Mouse (Mus musculus): Measurements from ENCODE around the gene Myo3b.

The Myo3b gene

DNA sequence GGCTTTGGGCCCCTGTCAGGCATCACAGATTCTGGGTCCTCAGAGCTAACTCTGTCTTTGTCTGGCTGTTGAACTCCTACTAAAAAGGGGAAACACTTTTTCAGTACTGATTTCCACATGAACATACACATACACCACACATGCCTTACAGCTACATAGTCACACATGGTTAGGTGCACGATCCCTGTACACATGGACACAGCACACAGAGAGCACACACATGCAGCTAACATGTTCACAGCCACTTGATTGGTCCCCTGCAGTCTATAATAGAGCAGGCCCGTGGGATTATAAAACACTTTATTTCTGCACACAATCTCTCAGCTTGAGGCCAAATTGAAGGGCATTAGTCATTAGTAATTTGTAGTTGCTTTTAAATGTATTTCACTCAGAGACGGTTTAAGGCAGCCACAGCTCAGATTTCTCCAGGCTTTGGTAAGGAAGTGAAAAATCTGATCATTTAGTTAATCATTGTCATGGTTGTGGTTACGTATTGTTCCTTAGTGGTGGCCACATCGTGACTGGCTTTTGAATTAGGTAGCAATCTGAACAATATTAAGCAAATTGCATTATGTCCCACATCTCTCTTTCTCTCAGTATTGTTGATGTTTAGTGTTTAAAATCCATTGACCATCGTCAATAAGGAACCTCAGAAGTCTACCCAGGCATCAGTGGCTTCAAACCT is 27.6 kb downstream of the Myo3b start:
- no peak for DNase-seq

DNA sequence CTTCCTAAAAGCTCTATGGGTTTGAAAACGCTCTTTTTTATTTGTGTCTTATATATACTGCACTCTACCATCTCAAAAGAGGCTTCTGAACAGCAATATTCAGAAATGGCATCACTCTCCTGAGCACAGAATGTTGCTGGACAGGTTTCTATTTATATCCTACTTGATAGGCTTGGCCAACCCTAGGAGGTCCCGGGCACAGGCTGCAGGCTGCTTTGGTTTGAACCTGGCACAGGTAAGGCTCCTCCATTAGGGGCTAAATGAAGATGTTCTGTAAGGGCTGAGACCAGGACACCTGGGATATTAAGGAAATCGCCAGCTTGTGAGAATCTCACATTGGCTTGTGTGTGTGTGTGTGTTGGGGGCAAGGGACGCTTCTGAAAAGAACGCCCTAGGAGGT is 30.9 kb downstream of the Myo3b start:
- peak; percentile 11 to 16 for DNase-seq

GRCm38 (mm10) chr2:70083444-70084020 is 44.6 kb downstream of the Myo3b start:
- no peak for DNase-seq

DNA sequence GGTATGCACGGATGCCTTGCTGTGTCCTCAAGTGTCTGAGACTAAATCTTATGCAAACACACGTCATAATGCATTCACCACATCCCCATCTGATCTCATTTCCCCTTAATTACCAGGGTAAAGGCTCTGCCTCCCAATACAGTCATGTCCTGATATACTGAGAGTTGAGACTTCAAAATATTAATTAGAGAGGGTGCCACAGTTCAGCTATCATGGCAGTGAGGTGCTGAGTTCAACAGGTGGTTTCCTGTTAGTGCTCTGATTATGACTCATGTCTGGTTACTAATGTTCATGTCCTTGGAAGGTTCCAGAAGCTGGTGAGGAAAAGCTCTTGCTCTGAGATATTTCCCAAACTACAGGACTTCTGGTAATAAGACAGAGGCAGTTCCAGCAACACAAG is 52.3 kb downstream of the Myo3b start:
- DNase-seq = no peak

DNA sequence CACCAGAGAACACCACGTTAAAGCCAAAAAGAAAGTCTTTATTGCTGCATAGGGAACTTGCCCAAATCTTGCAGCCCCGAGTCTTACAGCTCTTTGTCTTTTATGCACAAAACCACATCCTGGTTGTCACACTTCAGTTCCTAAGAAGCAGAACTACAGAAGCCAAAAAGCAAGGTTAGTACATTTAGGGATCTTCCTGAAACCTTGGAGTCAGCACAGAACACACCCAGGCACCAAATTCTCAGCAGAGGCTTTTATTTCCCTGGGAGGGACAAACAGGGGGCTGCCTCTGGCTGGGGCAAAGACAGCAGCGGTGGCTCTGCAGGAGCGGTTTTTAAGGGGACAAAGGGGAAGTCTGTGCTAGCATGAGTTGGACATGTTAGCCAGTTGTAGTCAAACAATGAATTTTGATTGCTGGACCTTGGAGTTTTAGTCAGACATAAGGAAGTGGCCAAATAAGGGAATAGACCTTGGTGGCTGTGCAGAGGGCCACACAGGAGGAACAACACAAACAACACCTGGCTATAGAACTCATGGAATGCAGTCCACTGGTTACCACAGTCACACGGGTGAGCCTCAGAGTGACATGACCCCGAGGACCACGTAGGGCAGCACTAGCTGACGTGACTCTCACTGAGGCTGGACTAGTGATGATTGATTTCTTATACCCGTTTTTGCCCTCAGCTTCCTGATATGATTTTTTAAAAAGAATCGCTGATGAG is 53.0 kb downstream of the Myo3b start:
- DNase-seq = no peak

DNA sequence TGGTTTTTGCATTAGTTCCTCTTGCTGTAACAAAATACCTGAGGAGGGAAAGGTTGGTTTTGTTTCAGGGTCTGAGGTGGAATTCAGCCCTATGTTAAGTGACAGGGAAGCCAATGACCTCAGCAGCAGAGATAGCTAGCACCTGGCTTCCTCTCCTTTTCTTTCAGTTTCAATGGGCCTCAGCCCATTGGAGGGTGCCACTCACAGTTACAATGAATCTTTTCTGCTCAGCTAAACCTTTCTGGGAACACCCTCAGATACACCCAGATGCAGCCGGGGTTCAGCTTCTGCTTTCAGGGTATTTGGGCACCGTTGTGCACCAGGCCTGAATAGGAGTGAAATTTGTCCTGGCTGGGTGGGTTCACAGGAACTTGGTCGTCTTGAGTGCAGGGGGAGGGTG is 53.7 kb downstream of the Myo3b start:
- DNase-seq = no peak

GRCm38 (mm10) chr2:70094446-70094845 is 55.5 kb downstream of the Myo3b start:
- DNase-seq = no peak

DNA sequence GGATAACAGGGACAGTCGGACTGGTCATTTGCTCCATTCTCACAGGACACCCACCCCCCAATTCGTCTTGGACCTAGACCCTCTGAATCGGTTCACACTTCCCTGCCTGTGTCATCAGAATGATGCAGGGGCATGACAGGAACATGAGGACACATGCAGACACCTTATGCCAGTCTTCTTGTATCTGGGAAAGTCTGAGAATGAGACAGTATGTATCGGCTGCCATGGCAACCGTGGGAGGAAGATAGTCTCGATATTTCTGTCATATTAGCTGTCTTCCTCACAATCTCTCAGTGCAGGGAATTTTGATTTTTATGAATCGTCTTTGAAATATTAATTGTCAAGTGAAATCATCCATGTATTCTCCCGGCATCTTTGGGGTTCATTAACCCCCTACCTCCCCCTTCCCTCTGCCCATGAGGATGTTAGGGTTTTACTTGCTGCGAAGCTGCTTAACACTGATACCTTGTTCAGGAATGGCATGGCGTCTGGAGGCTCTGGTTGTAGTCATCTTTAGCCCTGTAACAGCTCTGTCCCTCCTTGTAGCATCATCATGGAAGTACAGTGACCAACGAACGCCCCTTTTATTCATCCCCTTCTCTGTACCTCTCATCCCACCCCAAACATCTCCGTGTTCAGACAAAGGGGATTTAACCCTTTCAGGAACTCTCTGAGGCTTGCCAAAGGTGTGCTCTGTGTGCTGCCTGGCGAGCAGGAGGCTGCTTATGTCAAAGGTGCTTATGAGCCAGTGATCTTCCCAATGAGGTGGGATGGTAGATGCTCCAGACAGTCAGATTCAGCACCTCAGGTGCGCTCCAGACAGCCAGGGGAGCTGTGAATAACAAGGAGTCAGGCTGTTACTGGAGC is 58.5 kb downstream of the Myo3b start:
- no peak for DNase-seq

DNA sequence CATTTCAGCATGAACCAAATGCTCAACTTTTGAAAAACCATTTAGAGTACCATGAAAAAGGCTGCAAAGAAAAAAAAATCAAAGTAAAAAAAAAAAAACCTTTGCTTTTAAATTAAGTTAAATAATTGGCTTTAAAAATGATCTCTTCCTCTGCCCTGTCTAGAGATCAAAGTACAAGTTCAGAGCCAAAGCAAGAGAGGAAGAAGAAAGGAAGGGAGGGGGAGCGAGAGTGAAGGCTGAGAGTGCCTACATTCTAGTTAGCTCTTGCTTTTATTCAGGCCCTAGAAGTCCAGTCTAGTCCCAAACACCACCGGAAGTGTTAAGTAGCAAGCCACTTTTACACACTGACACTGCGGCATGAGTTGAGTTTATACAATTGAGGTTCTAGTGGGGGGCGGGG is 60.5 kb downstream of the Myo3b start:
- no peak for DNase-seq

DNA sequence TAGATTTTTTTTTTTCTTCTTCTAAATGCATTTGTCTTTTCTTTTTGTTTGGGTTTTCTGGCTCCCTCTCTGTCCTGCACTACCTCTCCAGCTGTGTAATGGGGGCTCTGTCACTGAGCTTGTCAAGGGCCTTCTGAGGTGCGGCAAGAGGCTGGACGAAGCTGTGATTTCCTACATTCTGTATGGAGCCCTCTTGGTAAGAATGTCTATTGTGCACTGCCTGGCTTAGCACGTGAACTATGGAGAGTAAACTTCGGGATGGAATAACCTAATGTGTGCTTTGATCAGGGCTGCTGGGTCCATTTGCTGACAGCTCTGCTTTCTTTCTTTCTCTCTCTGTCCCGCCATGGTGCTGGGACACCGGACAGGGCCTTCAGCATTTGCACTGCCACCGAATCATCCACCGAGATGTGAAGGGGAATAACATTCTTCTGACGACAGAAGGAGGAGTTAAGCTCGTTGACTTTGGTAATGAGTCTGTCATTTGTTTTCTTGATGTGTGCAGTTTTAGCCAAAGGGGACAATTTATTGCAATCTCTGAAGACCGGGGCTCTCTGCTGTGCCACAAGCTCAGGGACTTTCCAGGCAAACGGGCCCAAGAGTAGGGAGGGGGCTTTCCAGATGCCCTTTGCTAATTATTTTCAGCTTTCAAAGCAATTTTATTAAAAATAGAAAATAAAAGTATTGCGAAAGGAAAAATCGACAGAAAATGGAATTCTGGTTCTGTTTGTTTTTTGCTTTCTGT is 66.5 kb downstream of the Myo3b start:
- DNase-seq = no peak

DNA sequence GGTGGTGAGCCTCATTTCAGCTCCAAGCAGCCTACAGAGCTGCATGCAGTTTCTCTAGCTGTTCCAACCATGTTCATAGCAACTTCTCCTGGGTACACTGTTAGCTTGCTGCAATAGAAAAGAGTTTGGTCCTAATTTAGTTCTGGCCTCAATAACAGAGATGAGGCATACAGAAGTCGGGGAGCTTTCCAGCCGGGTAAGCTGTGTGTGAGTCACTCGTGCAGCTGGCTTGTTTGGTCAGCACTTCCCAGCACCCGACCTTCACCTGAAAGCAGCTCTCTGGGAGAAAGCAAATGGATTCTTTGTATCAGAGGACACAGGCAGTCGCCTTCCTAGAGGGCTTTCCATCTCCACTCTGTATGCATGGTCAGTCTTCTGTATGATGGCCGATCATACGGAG is 70.1 kb downstream of the Myo3b start:
- DNase-seq = no peak

DNA sequence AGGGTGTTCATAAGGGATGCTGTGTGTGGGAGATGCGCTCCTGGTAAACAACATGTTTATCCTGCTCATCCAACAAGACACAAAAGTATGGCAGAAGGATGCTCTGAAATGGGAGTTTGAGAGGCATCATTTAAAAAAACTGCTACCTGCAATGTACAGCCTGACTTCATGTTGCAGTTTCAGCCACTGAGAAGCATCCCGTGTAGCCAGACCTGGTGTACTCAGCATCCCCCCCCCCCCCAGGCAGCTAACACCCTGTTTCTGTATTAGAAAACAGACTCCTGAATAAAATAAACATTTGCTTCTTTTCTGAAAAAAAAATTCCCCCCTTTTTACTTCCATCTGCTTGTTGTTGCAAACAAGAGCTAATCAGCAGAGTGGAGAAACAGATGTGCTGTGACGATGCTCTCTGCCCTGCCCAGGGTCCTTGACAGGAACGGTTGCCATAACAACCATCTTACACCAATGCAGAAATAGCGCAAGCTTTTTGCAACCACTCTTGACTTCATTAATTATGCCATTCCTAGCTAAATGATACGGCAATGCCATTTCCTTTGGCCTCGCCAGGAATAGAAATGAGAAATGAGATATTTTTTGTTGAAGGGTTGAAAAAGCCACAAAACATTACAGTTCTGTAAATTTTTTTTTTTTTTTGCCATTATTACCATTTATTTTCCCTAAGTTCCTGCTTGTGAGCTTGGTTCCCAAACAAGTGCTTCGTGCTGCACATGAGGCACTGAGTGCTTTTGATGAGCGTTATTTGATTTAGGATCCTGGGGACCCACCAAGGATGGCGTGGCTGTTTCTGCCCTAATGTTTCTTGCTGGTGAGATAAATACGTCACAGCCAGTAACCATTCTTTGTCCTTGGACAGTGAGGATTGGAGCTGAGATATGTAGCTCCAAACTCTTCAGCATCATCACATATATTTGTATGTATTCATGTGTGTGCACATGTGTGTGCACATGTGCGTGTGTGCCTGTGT is 75.2 kb downstream of the Myo3b start:
- DNase-seq = no peak

- no peak for DNase-seq
Measured at GRCm38 (mm10) chr2:70118376-70119264, 79.7 kb downstream of the Myo3b start.

- DNase-seq = no peak
Measured at GRCm38 (mm10) chr2:70119265-70119663, 80.3 kb downstream of the Myo3b start.

- DNase-seq = no peak
Measured at GRCm38 (mm10) chr2:70126330-70126729, 87.4 kb downstream of the Myo3b start.

- peak; percentile 59 to 71 for DNase-seq
Measured at GRCm38 (mm10) chr2:70126783-70127182, 87.9 kb downstream of the Myo3b start.

GRCm38 (mm10) chr2:70127351-70128148 is 88.6 kb downstream of the Myo3b start:
- DNase-seq = no peak

- DNase-seq = no peak
Measured at GRCm38 (mm10) chr2:70128590-70128989, 89.7 kb downstream of the Myo3b start.

DNA sequence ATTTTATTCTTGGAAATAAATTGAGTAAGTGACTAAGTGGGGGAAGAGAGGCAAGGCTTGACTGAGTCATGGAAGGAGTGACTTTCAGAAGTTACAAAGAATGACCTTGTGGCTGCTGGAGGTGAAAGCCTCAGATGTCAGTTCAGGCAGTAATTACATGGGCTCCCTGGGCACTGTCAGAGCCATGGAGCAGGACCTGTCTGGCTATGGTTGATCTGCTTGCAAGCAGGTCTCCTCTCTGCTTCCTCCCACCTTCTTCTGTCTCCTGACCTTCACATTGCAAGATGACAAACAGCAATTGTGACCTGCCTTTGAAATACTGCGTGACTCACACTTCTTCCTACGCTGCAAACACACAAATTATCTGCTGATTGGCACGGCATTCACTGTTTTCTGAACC is 90.6 kb downstream of the Myo3b start:
- DNase-seq = no peak
